Mouse (Mus musculus): ENCODE results near the gene Car3.
"Not testable (repeated sequence)": the region's sequence is repeated elsewhere in the genome, so short reads cannot be mapped to it uniquely, and the experiment has no call there.

Gene Car3

GRCm38 (mm10) chr3:14863022-14863711 lies at the start of gene Car3:
Gene Car3, plus strand, starts transcription at chr3:14863512.
- peak; percentile 35 for DNase-seq

GRCm38 (mm10) chr3:14815396-14815795 lies 47.9 kb upstream of the Car3 start:
- not testable (repeated sequence) for DNase-seq

GRCm38 (mm10) chr3:14819844-14820504 lies 43.3 kb upstream of the Car3 start:
- no peak for DNase-seq

GRCm38 (mm10) chr3:14828896-14829295 lies 34.4 kb upstream of the Car3 start:
- no peak for DNase-seq

- no peak for DNase-seq
These were observed 32.0 kb upstream of the Car3 start for GRCm38 (mm10) chr3:14831219-14831835.

GRCm38 (mm10) chr3:14832766-14833165 lies 30.5 kb upstream of the Car3 start:
- DNase-seq: peak; percentile 52

- DNase-seq: no peak
These were observed 24.4 kb upstream of the Car3 start for GRCm38 (mm10) chr3:14838936-14839335.

- DNase-seq: no peak
These were observed 23.7 kb upstream of the Car3 start for GRCm38 (mm10) chr3:14839466-14840118.

GRCm38 (mm10) chr3:14848587-14849254 lies 14.6 kb upstream of the Car3 start:
- no peak for DNase-seq

- no peak for DNase-seq
These were observed 9.3 kb upstream of the Car3 start for GRCm38 (mm10) chr3:14853966-14854365.

GRCm38 (mm10) chr3:14854446-14854845 lies 8.9 kb upstream of the Car3 start:
- no peak for DNase-seq

GRCm38 (mm10) chr3:14857874-14858273 lies 5.4 kb upstream of the Car3 start:
- DNase-seq: no peak

GRCm38 (mm10) chr3:14860291-14860690 lies 3.0 kb upstream of the Car3 start:
- DNase-seq: no peak

- no peak for DNase-seq
These were observed 2.1 kb upstream of the Car3 start for GRCm38 (mm10) chr3:14861165-14861564.

- DNase-seq: no peak
These were observed 1.5 kb upstream of the Car3 start for GRCm38 (mm10) chr3:14861787-14862186.

GRCm38 (mm10) chr3:14862654-14863021 lies 674 bp upstream of the Car3 start:
- DNase-seq: peak; percentile 20

- no peak for DNase-seq
These were observed 610 bp downstream of the Car3 start for GRCm38 (mm10) chr3:14863922-14864321.

GRCm38 (mm10) chr3:14865941-14866340 lies 2.6 kb downstream of the Car3 start:
- no peak for DNase-seq

GRCm38 (mm10) chr3:14869779-14870178 lies 6.5 kb downstream of the Car3 start:
- peak; percentile 82 for DNase-seq

- DNase-seq: no peak
These were observed 7.2 kb downstream of the Car3 start for GRCm38 (mm10) chr3:14870528-14870927.

GRCm38 (mm10) chr3:14871386-14871785 lies 8.1 kb downstream of the Car3 start:
- DNase-seq: peak; percentile 60

GRCm38 (mm10) chr3:14874402-14875040 lies 11.2 kb downstream of the Car3 start:
- DNase-seq: no peak
